Mouse (Mus musculus) left cerebral cortex, adult 18-20 months (tissue): ENCODE data around the gene Tspan11. TPM values are rescaled to one million over a fixed set of nuclear protein-coding genes. Genes with fewer than 3 reads are reported as not detected.

Source experiments
- DNase-seq, 2 experiments: peaks; one replicate each; pipeline ENCODE4 v3.0.0; 2021 to 2022; ENCODE audit warnings: low spot score in 2 of 2, mixed read lengths in 1 of 2
- total RNA-seq, 2 experiments: library from RNA; stranded (reverse); gene quantifications; 2 replicates each; pipeline ENCODE4 v1.2.3; 2021

Tspan11 gene
- total RNA-seq, 2 experiments from 2014 or later: 4.6 to 6.3 TPM

- no peak for DNase-seq
These were observed 41.3 kb downstream of the Tspan11 start for GRCm38 (mm10) chr6:127928682-127929081.

GRCm38 (mm10) chr6:127932697-127933096, 45.3 kb downstream of the Tspan11 start:
- no peak for DNase-seq

DNA sequence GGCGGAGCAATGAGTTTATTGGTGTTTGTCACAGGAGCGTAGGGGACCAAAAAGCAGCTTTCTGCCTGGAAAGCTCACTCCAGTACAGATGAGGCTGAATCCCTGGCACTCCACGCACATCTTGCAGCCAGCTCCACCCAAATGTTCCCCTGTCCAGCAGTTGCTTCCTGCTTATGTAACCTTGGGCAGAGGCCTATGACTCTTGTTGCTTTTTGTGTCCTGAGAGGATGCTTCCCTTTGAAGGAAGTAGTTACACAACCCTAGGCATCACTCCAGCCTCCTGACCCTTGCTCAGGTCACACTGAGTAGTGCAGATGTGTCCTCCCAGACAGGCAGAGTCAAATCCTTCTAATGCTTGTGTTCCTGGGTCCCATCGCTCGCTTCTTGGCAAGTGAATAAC, 46.5 kb downstream of the Tspan11 start:
- DNase-seq: no peak

GRCm38 (mm10) chr6:127935105-127935504, 47.7 kb downstream of the Tspan11 start:
- no peak for DNase-seq

DNA sequence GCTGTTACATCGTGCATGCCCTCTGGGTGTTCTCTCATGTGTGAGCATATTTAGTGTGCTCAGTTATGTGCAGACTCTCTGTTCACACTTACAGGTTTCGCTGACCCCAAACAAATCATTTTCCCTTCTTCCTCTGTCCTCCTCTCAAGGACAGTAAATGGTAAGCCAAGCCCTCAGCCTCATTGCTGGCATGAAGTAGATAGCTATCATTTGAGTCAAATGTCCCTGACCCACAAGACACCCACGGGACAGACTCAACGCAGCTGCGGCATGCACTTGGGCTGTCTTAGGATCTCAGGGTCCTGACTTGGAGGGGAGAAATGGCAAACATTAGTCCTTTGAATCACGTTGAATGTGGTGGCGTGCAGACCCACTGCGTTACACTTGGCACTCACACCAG, 55.0 kb downstream of the Tspan11 start:
- no peak for DNase-seq

GRCm38 (mm10) chr6:127945725-127946124, 58.3 kb downstream of the Tspan11 start:
- peak; percentile 82 to 85 for DNase-seq

GRCm38 (mm10) chr6:127948656-127949055, 61.3 kb downstream of the Tspan11 start:
- DNase-seq: no peak

DNA sequence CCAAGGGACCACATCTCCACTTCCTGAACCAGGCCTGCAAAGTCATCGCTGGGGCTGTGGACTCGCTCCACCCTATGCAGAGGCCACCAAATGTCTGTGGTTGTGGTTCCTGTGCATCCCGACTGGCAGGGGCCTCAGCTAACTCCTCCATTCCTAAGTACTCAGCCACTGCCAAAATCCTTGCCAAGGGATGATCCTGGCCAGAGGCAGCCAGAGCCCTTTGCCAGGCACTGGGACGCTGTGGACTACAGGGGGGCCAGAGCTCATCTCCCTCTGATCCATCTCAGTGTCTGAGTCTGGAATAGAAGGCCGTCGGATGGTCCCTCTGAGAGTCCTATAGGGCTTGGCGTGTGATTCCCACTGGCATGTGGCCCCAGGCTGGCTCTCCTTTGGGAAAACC, 62.5 kb downstream of the Tspan11 start:
- no peak for DNase-seq

- no peak for DNase-seq
These were observed 65.7 kb downstream of the Tspan11 start for GRCm38 (mm10) chr6:127953071-127953470.

DNA sequence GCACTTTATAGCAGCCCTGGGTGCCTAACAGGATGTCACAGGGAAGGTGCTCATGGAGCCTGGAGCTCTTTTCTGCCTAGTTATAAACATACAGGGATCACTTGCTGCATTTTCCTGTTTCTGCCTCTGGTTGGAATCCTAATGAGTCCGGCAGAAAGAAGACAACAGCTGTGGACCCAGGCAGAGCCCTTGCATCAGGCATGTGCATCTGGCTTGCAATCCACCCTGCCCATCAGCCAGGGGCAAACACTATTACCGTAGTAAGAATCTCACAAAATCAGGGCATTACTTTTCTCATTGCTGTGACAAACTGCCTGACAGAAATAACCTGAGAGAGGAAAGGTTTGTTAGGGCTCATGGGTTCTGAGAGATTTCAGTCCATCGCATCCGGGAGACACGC, 68.8 kb downstream of the Tspan11 start:
- DNase-seq: no peak

GRCm38 (mm10) chr6:127960203-127960602, 72.8 kb downstream of the Tspan11 start:
- DNase-seq: no peak

GRCm38 (mm10) chr6:127965497-127965896, 78.1 kb downstream of the Tspan11 start:
- DNase-seq: peak; percentile 56 to 65

DNA sequence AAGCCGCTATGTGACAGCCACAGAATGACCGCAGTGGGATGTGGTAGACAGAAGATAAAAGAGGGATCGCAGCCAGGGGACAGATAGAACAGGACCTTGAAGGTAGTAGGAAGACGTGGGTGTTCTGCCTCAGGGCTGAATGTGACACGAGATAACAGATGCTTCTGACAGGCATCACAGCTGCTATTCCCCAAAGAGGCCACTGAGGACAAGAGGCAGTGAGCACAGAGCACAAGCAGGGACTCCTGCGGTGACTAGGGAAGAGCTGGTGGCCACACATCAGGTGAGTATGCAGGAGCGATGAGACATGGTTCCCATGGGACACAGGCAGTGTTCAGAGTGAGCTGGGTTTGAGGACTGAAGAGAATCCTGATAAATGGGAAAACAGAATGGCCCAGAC, 82.3 kb downstream of the Tspan11 start:
- DNase-seq: no peak

DNA sequence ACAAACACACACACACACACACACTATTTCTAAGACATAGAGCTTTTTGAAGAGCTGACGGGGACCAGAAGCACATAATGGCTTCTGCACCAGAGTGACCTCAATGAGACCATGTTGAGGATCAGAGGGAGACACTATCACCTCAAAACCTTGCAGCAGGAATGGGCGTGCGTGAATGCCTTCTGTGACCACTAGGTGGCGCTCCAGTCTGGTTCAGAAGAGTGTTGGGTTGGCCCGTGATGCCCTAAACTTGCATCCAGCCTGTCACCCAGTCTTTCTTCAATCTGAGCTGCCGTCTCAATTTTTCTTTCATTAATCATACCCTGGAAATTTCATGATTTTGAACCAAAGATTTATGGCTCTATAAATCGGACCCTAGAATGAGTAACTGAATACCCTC, 82.7 kb downstream of the Tspan11 start:
- peak; percentile 86 to 88 for DNase-seq

DNA sequence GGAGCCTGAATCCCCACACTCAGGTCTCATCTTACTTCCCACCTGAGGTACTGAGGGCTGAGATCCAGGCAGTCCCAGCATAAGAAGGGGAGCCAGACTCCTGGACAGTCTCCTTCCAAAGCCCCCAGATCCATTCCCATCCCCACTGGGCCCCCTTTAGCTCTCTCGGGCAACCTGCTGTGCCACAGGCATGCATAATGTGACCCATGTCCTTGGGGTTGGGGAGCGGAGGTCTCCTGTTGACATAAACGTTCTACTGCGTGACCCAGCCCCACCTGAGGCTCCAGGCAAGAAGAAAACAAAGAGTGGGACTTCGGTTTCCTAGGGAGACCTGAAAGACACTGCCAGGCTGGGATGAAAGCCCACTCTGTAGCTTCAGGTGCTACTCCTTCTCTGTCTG, 83.5 kb downstream of the Tspan11 start:
- no peak for DNase-seq

DNA sequence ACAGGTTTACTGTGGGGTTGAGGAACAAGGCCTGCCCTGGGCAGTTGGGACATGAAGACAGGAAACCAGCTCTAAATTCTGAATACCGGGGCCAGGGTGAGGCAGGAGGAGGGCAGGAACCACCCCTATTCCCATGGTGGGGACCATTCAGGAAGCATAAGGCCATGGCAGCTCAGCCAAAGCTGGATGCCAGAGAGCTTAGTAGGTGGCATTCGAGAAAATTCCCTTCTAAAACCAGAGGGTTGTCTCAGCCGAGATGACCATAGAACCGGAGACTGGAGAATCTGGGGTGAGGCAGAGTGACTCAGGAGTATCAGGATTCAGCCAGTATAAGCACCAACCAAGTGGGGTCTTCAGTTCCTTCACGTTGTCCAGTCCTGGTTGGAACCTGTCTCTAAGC, 84.5 kb downstream of the Tspan11 start:
- DNase-seq: no peak

GRCm38 (mm10) chr6:127973553-127973952, 86.2 kb downstream of the Tspan11 start:
- no peak for DNase-seq

GRCm38 (mm10) chr6:127974000-127974399, 86.6 kb downstream of the Tspan11 start:
- no peak for DNase-seq

- DNase-seq: no peak
These were observed 89.3 kb downstream of the Tspan11 start for GRCm38 (mm10) chr6:127976695-127977094.

- DNase-seq: no peak
These were observed 91.6 kb downstream of the Tspan11 start for GRCm38 (mm10) chr6:127978941-127979340.

DNA sequence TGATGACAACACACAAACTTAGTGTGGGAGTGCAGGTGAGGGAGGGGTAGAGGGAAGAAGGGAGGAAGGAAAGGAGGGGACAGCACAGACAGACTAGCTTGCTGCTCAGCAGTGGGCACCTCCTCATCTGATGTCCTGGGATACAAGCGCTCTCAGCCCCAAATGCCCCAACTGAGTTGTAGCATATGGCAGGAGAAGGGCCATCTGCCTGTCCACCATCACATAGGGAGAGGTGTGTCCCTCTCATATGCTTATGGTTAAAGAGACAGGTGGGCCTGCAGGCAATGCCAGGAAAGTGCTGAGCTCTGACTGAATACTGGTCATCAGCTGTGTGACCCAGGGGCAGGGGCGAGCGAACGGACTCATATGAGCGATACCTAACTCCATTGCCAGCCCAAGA, 92.4 kb downstream of the Tspan11 start:
- DNase-seq: no peak

DNA sequence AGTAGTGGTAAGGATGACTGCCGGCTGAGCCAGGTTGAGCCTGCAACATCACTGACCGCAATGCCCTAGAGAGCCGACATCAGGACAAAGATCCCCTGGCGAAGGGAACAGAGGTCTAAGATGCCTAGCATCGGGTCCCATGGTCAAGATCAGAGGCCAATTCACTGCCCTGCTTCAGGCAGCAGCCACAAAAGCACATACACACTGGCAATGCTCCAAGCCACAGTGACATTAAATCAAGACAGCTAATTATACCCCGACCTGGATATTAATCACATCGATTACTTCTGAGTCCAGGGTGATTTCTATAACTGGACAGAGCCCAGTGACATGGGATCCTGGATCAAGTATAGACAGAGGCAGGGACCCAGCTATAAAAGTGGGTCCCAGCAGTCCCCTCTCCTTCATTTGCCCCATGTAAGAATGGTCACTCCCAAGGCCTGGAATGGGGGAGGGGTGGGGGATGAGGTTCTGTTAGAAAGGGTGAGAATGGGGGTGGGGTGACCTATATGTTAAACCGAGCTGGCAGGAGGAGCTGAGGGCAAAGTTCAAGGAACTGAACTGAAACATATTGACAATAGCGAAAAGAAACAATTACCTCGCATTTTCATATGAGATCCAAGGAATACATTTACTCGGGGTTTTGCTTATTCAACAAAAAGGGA, 93.1 kb downstream of the Tspan11 start:
- no peak for DNase-seq

GRCm38 (mm10) chr6:127981176-127981575, 93.8 kb downstream of the Tspan11 start:
- peak in 1 of 2 experiments; percentile 49 for DNase-seq

- DNase-seq: no peak
These were observed 99.0 kb downstream of the Tspan11 start for GRCm38 (mm10) chr6:127986357-127986756.
